Mouse (Mus musculus) neural tube, embryonic 10.5 days (tissue): ENCODE data around the gene Tsks.

Experiments used
- DNase-seq: peaks from one replicate; pipeline ENCODE4 v3.0.0-alpha.2; 2017; ENCODE audit warnings: low spot score; ENCODE audit errors: extremely low spot score

Tsks gene

GRCm38 (mm10) chr7:44974383-44975116 lies 31.5 kb downstream of the Tsks start, which contains the start of gene Cpt1c:
Gene Cpt1c, minus strand, starts transcription at chr7:44974851.
- DNase-seq = peak; percentile 83

GRCm38 (mm10) chr7:44975117-44975419 lies 32.1 kb downstream of the Tsks start:
- DNase-seq = no peak

DNA sequence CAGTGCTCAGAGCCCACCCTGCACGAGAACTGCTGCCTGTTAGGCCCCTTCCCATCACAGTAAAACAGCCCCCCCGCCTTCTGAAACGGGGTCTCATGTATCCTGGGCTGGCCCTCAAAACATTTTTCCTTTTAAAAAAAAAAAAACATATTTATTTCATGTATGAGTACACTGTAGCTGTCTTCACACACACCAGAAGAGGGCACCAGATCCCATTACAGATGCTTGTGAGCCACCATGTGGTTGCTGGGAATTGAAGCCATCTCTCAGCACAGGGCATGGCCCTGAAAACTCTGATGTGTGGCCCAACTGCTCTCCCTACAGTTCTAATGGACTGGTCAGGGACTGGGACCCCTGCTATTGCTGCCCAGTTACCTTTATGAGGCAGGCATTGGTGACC lies 35.3 kb downstream of the Tsks start:
- no peak for DNase-seq

DNA sequence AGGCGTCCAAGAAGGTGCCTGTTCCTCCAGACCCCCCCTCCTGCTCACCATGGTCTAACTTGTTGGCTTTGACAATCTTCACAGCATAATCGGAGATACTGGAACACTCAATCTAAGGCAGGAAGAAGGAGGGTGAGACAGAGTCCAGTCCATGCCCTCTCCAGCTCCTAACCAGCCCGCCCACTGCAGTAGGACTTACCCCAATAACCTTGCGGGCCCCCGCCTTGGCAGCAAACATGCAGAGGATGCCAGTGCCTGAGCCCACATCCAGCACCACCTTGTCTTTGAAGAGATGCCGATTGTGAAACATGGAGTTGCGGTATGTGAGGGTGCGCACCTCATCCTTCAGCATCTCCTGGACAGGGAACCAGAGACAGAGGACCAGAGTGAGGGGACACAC lies 38.5 kb downstream of the Tsks start:
- no peak for DNase-seq

DNA sequence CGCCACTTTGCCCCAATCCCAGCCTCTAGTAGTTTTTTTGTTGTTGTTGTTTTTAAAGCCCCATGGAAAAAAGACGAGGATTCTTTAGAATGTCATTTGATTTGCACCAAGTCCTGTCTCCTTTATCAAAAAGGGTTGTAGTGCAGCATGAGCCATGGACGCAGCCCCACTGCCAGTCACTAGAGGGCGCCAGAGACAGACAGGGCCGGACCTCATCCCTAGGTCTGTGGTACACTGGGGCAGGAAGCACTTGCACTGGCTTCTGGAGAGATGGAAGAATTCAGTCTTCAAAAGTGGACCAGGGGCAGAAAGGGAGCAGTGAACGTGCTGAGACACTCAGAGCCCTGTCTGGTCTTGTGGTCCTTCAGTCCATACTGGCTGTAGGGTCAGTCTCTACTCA lies 40.1 kb downstream of the Tsks start:
- DNase-seq = peak; percentile 88

DNA sequence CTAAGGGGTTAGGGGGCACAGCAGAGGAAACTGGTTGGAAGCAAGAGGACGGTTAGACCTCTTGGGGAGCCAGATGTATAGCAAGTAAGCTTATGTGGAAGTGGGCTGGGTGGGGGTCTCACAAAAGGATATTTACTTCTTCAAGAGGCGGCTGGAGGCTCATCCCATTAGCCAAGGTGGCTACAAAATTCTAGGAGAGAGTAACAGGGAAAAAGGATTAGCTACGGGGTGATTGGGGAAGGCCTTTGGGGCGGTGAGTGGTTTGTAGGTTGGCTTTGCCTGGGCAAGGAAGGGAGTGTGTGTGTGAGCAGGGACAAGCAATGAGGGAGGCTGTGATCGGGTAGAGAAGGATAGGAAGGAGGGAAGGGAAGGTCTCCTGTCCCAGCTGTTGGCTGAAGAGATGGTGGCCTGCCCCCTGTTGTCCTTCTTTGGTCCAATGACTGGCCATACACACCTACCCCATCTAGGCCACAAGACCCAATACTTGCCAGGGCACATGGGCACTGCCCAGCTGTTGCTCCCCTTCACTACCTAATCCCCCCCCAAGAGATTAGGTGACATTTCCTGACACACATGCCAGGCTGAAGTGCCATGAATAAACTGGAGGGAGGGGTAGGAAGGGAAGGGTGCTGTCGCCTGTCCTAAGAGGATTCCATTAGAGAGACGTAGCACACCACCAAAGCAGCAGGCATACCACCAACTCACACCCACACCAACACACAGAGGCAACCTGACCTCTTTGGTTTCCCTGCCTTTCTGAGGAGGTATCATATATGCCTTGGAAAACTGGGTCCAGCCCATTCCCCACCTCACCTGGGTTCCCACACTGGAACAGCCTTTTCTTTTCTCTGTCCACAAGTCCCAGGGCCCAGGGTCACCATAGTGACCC lies 41.2 kb downstream of the Tsks start:
- DNase-seq = no peak

- no peak for DNase-seq
Measured at GRCm38 (mm10) chr7:44984833-44985164, 41.8 kb downstream of the Tsks start.

- DNase-seq = peak; percentile 88
Measured at GRCm38 (mm10) chr7:44985595-44986191, 42.7 kb downstream of the Tsks start.

- DNase-seq = peak; percentile 94
Measured at GRCm38 (mm10) chr7:44986192-44986878, 43.3 kb downstream of the Tsks start, which contains the start of gene Prmt1. Gene Prmt1, minus strand, starts transcription at chr7:44986568.

DNA sequence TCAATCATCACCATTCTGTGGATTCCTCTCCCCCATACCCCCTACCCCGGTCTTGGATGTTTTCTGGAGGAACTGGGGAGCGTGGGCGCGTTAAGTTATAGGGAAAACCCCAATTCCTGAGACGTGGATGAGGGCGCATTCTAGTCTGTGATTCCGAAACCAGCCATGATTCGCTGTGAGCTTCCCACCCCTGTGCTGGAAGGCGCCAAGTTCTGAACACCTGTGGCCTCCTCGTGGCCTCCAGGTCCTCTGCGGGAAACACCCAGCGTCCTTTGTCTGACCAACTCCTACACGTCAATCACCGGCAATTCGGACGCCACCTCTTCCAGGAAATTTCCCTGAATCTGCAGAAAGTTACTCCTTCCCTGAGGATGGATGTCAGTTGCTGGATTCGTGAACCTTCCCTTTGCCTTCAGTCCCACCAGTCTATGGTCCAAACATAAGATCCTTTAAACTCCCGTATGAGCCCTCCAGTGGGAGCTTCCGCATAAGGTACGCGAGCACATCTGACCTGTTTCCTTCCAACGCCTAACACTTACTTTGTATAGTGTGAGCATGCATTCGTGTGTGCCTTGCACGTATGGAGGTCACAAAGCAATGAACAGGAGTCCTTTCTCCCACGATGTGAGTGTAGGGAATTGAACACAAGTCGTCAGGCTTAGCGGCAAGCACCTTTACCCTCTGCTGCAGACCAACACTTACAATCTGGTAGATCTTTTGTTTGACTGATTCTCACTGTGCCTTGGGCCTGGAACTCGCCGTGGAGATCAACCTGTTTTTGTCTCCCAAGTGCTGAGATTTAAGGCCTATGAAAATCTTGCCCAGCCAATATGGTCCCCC lies 44.1 kb downstream of the Tsks start:
- peak; percentile 84 for DNase-seq

- no peak for DNase-seq
Measured at GRCm38 (mm10) chr7:44996672-44997071, 53.7 kb downstream of the Tsks start.

- DNase-seq = peak; percentile 95
Measured at GRCm38 (mm10) chr7:44997231-44997939, 54.4 kb downstream of the Tsks start, which contains the start of gene Irf3. Gene Irf3, plus strand, starts transcription at chr7:44997648.

- no peak for DNase-seq
Measured at GRCm38 (mm10) chr7:44997940-44998428, 55.0 kb downstream of the Tsks start.

- DNase-seq = peak; percentile 48
Measured at GRCm38 (mm10) chr7:44998501-44998955, 55.5 kb downstream of the Tsks start, which contains the start of gene Bcl2l12. Gene Bcl2l12, minus strand, starts transcription at chr7:44998712.

DNA sequence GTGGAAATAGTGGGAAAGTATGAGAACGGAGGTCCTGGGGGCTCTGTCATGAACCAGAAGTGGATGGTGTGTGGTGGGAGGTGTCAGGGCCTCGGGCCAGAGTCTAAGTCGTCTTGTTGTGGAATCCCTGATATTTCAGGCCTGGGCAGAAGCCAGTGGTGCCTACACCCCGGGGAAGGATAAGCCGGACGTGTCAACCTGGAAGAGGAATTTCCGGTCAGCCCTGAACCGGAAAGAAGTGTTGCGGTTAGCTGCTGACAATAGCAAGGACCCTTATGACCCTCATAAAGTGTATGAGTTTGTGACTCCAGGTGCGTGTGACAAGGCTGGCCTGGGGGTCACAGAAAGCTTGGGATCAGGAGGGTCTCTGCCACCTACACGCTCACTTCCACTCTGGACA lies 56.7 kb downstream of the Tsks start:
- DNase-seq = no peak

GRCm38 (mm10) chr7:45000539-45001114 lies 57.6 kb downstream of the Tsks start:
- no peak for DNase-seq

DNA sequence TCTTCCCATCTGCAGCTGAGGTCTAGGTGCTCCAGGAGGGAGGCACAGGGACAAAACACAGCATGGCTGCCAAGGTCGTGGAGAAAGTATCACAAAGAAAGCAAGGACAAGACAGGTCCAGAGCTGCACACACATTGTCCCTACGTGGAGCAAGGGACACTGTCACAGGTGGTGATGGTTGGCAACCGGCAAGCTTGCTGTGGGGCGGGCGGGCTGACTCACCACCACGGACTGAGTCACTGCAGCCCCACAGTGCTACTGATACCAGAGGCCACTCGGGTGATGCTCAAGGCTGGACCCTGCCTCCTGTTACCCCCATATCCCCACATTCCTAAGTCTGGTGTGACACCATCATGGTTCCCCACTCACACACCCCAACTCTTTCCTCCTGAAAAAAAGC lies 59.4 kb downstream of the Tsks start:
- no peak for DNase-seq

GRCm38 (mm10) chr7:45004546-45004945 lies 61.5 kb downstream of the Tsks start:
- no peak for DNase-seq

DNA sequence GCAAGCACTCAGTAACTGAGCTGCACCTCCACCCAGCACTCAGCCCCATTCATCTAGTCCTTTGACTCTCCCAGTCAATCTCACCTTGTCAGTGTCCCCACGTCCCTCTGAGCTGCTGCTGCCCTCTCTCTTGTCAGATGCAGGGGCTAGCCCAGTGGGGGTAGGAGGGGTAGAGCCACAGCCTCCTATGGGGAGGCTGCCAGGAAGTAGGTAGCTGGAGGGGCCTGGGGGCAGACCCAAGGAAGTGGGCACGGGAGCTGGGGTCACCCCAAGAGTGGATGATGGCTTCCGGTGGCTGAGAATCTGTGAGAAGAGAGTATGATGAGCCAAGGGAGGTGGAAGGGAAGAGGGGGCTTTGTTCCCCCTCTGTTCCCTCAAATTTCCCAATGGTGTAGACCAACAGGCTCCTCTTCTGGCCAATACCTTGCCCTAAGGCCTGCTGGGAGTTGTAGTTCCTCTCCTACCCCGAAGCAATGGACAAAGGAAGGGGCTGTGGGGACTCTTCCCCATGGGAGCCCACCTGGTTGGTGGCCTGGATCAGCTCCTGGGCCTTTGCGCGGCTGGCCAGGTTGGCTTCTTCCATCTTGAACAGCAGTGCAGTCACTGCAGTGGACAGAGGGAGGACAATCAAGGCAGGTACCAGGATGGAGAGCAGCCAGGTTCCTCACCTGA lies 62.5 kb downstream of the Tsks start:
- DNase-seq = no peak
